Mouse (Mus musculus) C2C12 (cell line): Measurements from ENCODE around the gene Rps19.

ENCODE experiments used
- CEBPB ChIP-seq: IDR thresholded peaks from one replicate; pipeline ENCODE4 v1.6.1; 2011; ENCODE audit warnings: low read depth, mild to moderate bottlenecking, control low read depth, moderate library complexity
- CTCF ChIP-seq: IDR thresholded peaks from one replicate; pipeline ENCODE4 v1.5.1; 2011; ENCODE audit not compliant: control insufficient read depth, insufficient read depth, insufficient read length
- FOSL1 ChIP-seq: IDR thresholded peaks from one replicate; pipeline ENCODE4 v1.8.0; 2011; ENCODE audit warnings: mild to moderate bottlenecking, low read length; ENCODE audit not compliant: poor library complexity, insufficient read depth, severe bottlenecking
- MAX ChIP-seq: IDR thresholded peaks from one replicate; pipeline ENCODE4 v1.6.1; 2011; ENCODE audit warnings: mild to moderate bottlenecking, control low read depth
- MYOG ChIP-seq: IDR thresholded peaks from one replicate; pipeline ENCODE4 v1.6.1; 2011; ENCODE audit not compliant: control insufficient read depth, insufficient read length; ENCODE audit errors: extremely low read depth
- USF1 ChIP-seq: IDR thresholded peaks from one replicate; pipeline ENCODE4 v1.6.1; 2011; ENCODE audit warnings: low read depth, mild to moderate bottlenecking, control low read depth, moderate library complexity

DNA sequence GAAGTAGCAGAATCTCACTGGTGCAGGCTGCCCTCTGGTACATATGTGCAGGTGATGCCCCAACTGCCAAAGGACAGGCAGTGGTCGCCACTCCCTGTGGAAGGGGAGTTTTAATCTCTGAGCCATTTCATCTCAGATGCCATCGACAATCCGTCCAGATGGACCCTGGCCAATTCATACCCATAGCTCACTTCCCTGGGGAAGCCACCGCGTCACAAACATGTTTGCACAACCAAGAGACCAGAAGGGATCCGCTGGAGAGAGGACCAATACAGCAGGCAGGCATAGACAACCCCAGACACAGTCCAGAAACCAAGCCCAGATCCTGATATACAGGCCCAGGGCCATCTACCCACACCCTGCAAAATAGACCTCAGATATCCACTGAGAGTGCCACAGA, 46.3 kb downstream of the Rps19 start:
- TF ChIP-seq CTCF (no peak), USF1 (no peak), MYOG (no peak), CEBPB (no peak), MAX (no peak), FOSL1 (no peak)
